Mouse (Mus musculus) heart, adult 2 months (tissue): ENCODE data around the gene Gm20425.

Experiments used
- CTCF ChIP-seq: fragments of 200-600 bp; IDR thresholded peaks from 2 replicates; pipeline ENCODE4 v1.8.1; 2022; ENCODE audit warnings: antibody characterized with exemption, mild to moderate bottlenecking, moderate library complexity
- EP300 ChIP-seq: fragments of 200-500 bp; IDR thresholded peaks from 2 replicates; pipeline ENCODE4 v1.6.1; 2011; ENCODE audit warnings: low read depth, low read length, control low read depth; ENCODE audit not compliant: insufficient read depth
- POLR2A ChIP-seq: fragments of 200-500 bp; IDR thresholded peaks from 2 replicates; pipeline ENCODE4 v1.6.1; 2011; ENCODE audit warnings: mild to moderate bottlenecking, low read depth, low read length, control low read depth; ENCODE audit not compliant: insufficient read depth

GRCm38 (mm10) chr9:103243640-103244039 is 13.5 kb upstream of the Gm20425 start:
- TF ChIP-seq CTCF, result no peak
- TF ChIP-seq EP300, result no peak
- no peak for TF ChIP-seq POLR2A
